Mouse (Mus musculus): ENCODE measurements around the gene Tbc1d10c. TPM values are rescaled to one million over a fixed set of nuclear protein-coding genes. Genes with fewer than 3 reads are reported as not detected.
A peak's percentile ranks its signal among the peaks of the same experiment; 100 is the strongest.

Gene Tbc1d10c
- polyA plus RNA-seq, 1 experiment from 2014 or later = 0.31 TPM

- peak overlapping the region; percentile 48; the same call in 1 of the 2 replicates for H3K27ac ChIP-seq
- H3K9ac ChIP-seq = no peak overlapping the region
- WGBS = 71% methylated on average over 5 of the region's 5 CpGs
- H3K36me3 ChIP-seq (replicated peaks) = peaks cover 64% of the 10 kb centered on the region
- no peak overlapping the region for H3K4me3 ChIP-seq (replicated peaks)
- no peak for ATAC-seq (ENCODE audit: low FRiP score)
- no peaks in the 10 kb centered on the region for H3K9me3 ChIP-seq
- H3K27me3 ChIP-seq = no peaks in the 10 kb centered on the region
- peaks cover 39% of the 10 kb centered on the region for H3K4me1 ChIP-seq
- H3K4me2 ChIP-seq = peak overlapping the region; percentile 13; the same call in 1 of the 2 replicates
These were observed 5.5 kb upstream of the Tbc1d10c start for GRCm38 (mm10) chr19:4196548-4196947.

GRCm38 (mm10) chr19:4196048-4196447 lies 5.0 kb upstream of the Tbc1d10c start:
- H3K4me1 ChIP-seq = peaks cover 41% of the 10 kb centered on the region
- H3K36me3 ChIP-seq (replicated peaks) = peaks cover 64% of the 10 kb centered on the region
- H3K27me3 ChIP-seq = no peaks in the 10 kb centered on the region
- H3K27ac ChIP-seq = 0 out of 2 replicates have a peak overlapping the region, but pooled peaks have one; percentile 42
- no peak overlapping the region for H3K4me2 ChIP-seq
- no peak overlapping the region for H3K4me3 ChIP-seq (replicated peaks)
- no peaks in the 10 kb centered on the region for H3K9me3 ChIP-seq
- no peak overlapping the region for H3K9ac ChIP-seq
- ATAC-seq (ENCODE audit: low FRiP score) = no peak
- 86% methylated on average over 2 of the region's 2 CpGs for WGBS

- H3K27me3 ChIP-seq = no peaks in the 10 kb centered on the region
- H3K4me2 ChIP-seq = no peak overlapping the region
- no peak overlapping the region for H3K4me3 ChIP-seq (replicated peaks)
- peaks cover 60% of the 10 kb centered on the region for H3K36me3 ChIP-seq (replicated peaks)
- peaks cover 30% of the 10 kb centered on the region for H3K4me1 ChIP-seq
- H3K27ac ChIP-seq = no peak overlapping the region; the same call in 1 of the 2 replicates
- WGBS = 85% methylated on average over 12 of the region's 12 CpGs
- no peak for ATAC-seq (ENCODE audit: low FRiP score)
- no peaks in the 10 kb centered on the region for H3K9me3 ChIP-seq
- no peak overlapping the region for H3K9ac ChIP-seq
These were observed 3.9 kb upstream of the Tbc1d10c start for GRCm38 (mm10) chr19:4194776-4195650.

- Histone ChIP-seq H3K4me3 (replicated peaks) (no peak overlapping the region; the same call in 1 of the 2 replicates), H3K9ac (no peak overlapping the region), H3K9me3 (no peaks in the 10 kb centered on the region), H3K27ac (no peak overlapping the region), H3K4me1 (peaks cover 29% of the 10 kb centered on the region), H3K4me2 (no peak overlapping the region), H3K27me3 (no peaks in the 10 kb centered on the region), H3K36me3 (replicated peaks) (peaks cover 52% of the 10 kb centered on the region)
- 87% methylated on average over 8 of the region's 8 CpGs for WGBS
- ATAC-seq (ENCODE audit: low FRiP score) = no peak
These were observed 3.1 kb upstream of the Tbc1d10c start for GRCm38 (mm10) chr19:4194021-4194724.

GRCm38 (mm10) chr19:4193129-4193528 lies 2.0 kb upstream of the Tbc1d10c start:
- H3K4me2 ChIP-seq = peak overlapping the region; percentile 93
- H3K9me3 ChIP-seq = no peaks in the 10 kb centered on the region
- peak overlapping the region; percentile 98 for H3K9ac ChIP-seq
- peaks cover 49% of the 10 kb centered on the region for H3K36me3 ChIP-seq (replicated peaks)
- 67% methylated on average over 6 of the region's 6 CpGs for WGBS
- 0 out of 2 replicates have a peak overlapping the region, but pooled peaks have one; percentile 91 for H3K27ac ChIP-seq
- H3K4me1 ChIP-seq = peaks cover 29% of the 10 kb centered on the region
- H3K27me3 ChIP-seq = no peaks in the 10 kb centered on the region
- ATAC-seq (ENCODE audit: low FRiP score) = no peak
- H3K4me3 ChIP-seq (replicated peaks) = peak overlapping the region; percentile 98

- no peaks in the 10 kb centered on the region for H3K9me3 ChIP-seq
- H3K9ac ChIP-seq = peak overlapping the region; percentile 98
- H3K27ac ChIP-seq = peak overlapping the region; percentile 91
- peaks cover 29% of the 10 kb centered on the region for H3K4me1 ChIP-seq
- peaks cover 44% of the 10 kb centered on the region for H3K36me3 ChIP-seq (replicated peaks)
- no peak; the same call in none of the 2 replicates for ATAC-seq (ENCODE audit: low FRiP score)
- H3K4me3 ChIP-seq (replicated peaks) = peak overlapping the region; percentile 98
- peak overlapping the region; percentile 93 for H3K4me2 ChIP-seq
- no peaks in the 10 kb centered on the region for H3K27me3 ChIP-seq
- under 1% methylated on average over 51 of the region's 52 CpGs for WGBS
These were observed 1.3 kb upstream of the Tbc1d10c start for GRCm38 (mm10) chr19:4192251-4192985.

- peak; percentile 93 for ATAC-seq (ENCODE audit: low FRiP score)
- no peaks in the 10 kb centered on the region for H3K27me3 ChIP-seq
- no peaks in the 10 kb centered on the region for H3K9me3 ChIP-seq
- 8% methylated on average over 42 of the region's 47 CpGs for WGBS
- peaks cover 37% of the 10 kb centered on the region for H3K36me3 ChIP-seq (replicated peaks)
- peak within 1 kb of the TSS; percentile 98 for H3K9ac ChIP-seq
- peak within 1 kb of the TSS; percentile 91 for H3K27ac ChIP-seq
- peaks cover 29% of the 10 kb centered on the region for H3K4me1 ChIP-seq
- peak within 1 kb of the TSS; percentile 93 for H3K4me2 ChIP-seq
- peak within 1 kb of the TSS; percentile 98 for H3K4me3 ChIP-seq (replicated peaks)
These were observed 605 bp upstream of the Tbc1d10c start, which contains the start of gene Ppp1ca for GRCm38 (mm10) chr19:4191528-4192250. Gene Ppp1ca, plus strand, starts transcription at chr19:4192065.

- Histone ChIP-seq H3K27ac (no peak overlapping the region), H3K36me3 (replicated peaks) (peaks cover 11% of the 10 kb centered on the region), H3K27me3 (no peaks in the 10 kb centered on the region), H3K4me2 (no peak overlapping the region), H3K4me3 (replicated peaks) (no peak overlapping the region), H3K9me3 (no peaks in the 10 kb centered on the region), H3K9ac (no peak overlapping the region), H3K4me1 (peaks cover 21% of the 10 kb centered on the region)
- 88% methylated on average over 12 of the region's 12 CpGs for WGBS
- no peak for ATAC-seq (ENCODE audit: low FRiP score)
These were observed 1.9 kb downstream of the Tbc1d10c start for GRCm38 (mm10) chr19:4189051-4189620.

- Histone ChIP-seq H3K4me3 (replicated peaks) (no peak overlapping the region), H3K27me3 (no peaks in the 10 kb centered on the region), H3K9ac (no peak overlapping the region), H3K27ac (no peak overlapping the region), H3K36me3 (replicated peaks) (no peaks in the 10 kb centered on the region), H3K9me3 (no peaks in the 10 kb centered on the region), H3K4me2 (no peak overlapping the region), H3K4me1 (peaks cover 5% of the 10 kb centered on the region; the same call in 1 of the 2 replicates)
- 71% methylated on average over 3 of the region's 3 CpGs for WGBS
- ATAC-seq (ENCODE audit: low FRiP score) = no peak
These were observed 3.8 kb downstream of the Tbc1d10c start for GRCm38 (mm10) chr19:4187303-4187702.

- Histone ChIP-seq H3K9ac (no peak overlapping the region), H3K9me3 (no peaks in the 10 kb centered on the region), H3K4me2 (no peak overlapping the region), H3K27ac (no peak overlapping the region), H3K4me3 (replicated peaks) (no peak overlapping the region), H3K27me3 (no peaks in the 10 kb centered on the region), H3K36me3 (replicated peaks) (no peaks in the 10 kb centered on the region), H3K4me1 (peaks cover 6% of the 10 kb centered on the region)
- WGBS = 69% methylated on average over 15 of the region's 15 CpGs
- no peak for ATAC-seq (ENCODE audit: low FRiP score)
These were observed 5.8 kb downstream of the Tbc1d10c start for GRCm38 (mm10) chr19:4184976-4185975.
